Mouse (Mus musculus): ENCODE data around the gene Tmem266.

- TF ChIP-seq POLR2A (IDR thresholded peaks at IDR 0.05; ENCODE audit: control insufficient read depth, low read depth, low read length) (no peak), CTCF (IDR thresholded peaks at IDR 0.05; ENCODE audit: control insufficient read depth, insufficient read depth, insufficient replicate concordance, low read depth, low read length) (no peak)
Observed at GRCm38 (mm10) chr9:55332476-55332875, 5.8 kb downstream of the Tmem266 start.
